Mouse (Mus musculus): ENCODE data around the gene Gtpbp10. TPM values are rescaled to one million over a fixed set of nuclear protein-coding genes. Genes with fewer than 3 reads are reported as not detected.

Gtpbp10 gene
- 36.0 and 40.7 TPM in 2 replicates for polyA plus RNA-seq (2014; fragmentation: Nextera tagmentation; extraction: Ambion mirVana)

DNA sequence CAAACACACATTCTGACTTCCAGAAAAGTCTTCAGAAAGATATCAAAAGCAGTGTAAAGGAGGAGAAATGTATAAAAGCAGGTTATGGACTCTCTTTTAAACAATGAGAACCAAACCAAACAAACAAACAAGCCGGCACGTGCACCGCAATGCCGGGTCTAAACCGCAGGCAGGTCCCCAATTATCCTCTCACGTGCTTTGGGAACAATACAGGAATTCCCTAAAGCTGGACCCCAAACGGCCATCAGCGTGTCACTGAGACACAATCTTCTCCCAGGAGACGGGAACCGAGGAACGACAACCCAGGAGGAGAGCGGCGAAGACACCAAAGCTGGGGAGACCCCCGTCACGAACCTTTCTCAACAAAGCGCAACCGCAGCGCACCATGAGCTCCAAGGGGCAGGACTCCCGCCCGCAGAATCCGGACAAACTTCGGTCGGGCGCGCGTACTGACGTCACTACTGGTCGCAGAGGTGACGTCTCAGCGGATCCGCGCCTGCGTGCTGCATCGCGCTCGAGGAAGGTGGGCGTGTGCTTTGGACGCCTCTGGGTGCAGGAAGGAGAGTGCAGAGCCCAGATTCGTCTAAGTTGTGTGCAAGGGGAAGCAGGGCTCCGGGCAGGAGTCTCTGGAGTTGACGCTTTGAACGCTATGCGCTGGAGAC is at the start of gene Gtpbp10:
Gtpbp10 (minus strand) TSS at position 460 of the 662 bp plus-strand sequence.
- peak within 1 kb of the TSS; percentile 50 for H3K4me3 ChIP-seq (ENCODE audit: low read depth, low read length)
- peak within 1 kb of the TSS; percentile 78 for H3K9ac ChIP-seq (ENCODE audit: low read length)
- H3K27ac ChIP-seq (ENCODE audit: low read depth, low read length): peak within 1 kb of the TSS; percentile 50; the same call in 1 of the 2 replicates
- peaks cover 5% of the 10 kb centered on the region; the same call in 1 of the 2 replicates for H3K36me3 ChIP-seq (ENCODE audit: control insufficient read depth, insufficient read depth, low read length)
- H3K4me1 ChIP-seq (replicated peaks; ENCODE audit: control insufficient read depth, insufficient read depth, low read length): peaks cover 3% of the 10 kb centered on the region; the same call in 1 of the 2 replicates
- ATAC-seq (replicated peaks; ENCODE audit: low FRiP score) (peak; percentile 99), DNase-seq (ENCODE audit: low spot score) (peak; percentile 96)
- no peaks in the 10 kb centered on the region for H3K27me3 ChIP-seq (ENCODE audit: control insufficient read depth, insufficient read depth, low read length)
- peak within 1 kb of the TSS; percentile 51 for H3K4me2 ChIP-seq (ENCODE audit: low read depth, low read length, severe bottlenecking)
- under 1% methylated on average over 43 of the region's 43 CpGs for WGBS
- no peaks in the 10 kb centered on the region for H3K9me3 ChIP-seq (ENCODE audit: control insufficient read depth, low read length)

DNA sequence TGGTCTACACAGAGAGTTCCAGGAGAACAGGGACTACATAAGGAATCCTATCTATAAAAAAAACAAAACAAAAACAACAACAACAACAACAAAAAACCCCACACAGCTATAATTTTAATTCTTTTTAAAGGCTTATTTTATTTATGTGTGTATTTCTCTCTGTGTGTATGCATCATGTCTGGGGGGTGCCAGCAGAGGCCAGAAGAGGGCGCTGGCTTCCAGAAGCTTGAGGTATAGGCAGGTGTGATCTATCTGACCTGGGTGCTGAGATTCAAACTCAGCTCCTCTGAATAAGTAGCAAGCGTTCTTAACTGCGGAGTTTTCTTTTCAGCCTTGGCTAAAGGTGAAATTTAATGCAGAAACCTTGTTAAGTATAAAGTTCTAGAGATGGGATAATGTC is 28.3 kb upstream of the Gtpbp10 start:
- DNase-seq (ENCODE audit: low spot score) (no peak), ATAC-seq (replicated peaks; ENCODE audit: low FRiP score) (no peak)
- Histone ChIP-seq H3K27ac (ENCODE audit: low read depth, low read length) (no peak overlapping the region), H3K9ac (ENCODE audit: low read length) (no peak overlapping the region), H3K4me3 (ENCODE audit: low read depth, low read length) (no peak overlapping the region), H3K36me3 (ENCODE audit: control insufficient read depth, insufficient read depth, low read length) (no peaks in the 10 kb centered on the region), H3K4me1 (replicated peaks; ENCODE audit: control insufficient read depth, insufficient read depth, low read length) (no peaks in the 10 kb centered on the region), H3K4me2 (ENCODE audit: low read depth, low read length, severe bottlenecking) (no peak overlapping the region), H3K27me3 (ENCODE audit: control insufficient read depth, insufficient read depth, low read length) (no peaks in the 10 kb centered on the region), H3K9me3 (ENCODE audit: control insufficient read depth, low read length) (no peaks in the 10 kb centered on the region)
- 87% methylated on average over 3 of the region's 3 CpGs for WGBS

DNA sequence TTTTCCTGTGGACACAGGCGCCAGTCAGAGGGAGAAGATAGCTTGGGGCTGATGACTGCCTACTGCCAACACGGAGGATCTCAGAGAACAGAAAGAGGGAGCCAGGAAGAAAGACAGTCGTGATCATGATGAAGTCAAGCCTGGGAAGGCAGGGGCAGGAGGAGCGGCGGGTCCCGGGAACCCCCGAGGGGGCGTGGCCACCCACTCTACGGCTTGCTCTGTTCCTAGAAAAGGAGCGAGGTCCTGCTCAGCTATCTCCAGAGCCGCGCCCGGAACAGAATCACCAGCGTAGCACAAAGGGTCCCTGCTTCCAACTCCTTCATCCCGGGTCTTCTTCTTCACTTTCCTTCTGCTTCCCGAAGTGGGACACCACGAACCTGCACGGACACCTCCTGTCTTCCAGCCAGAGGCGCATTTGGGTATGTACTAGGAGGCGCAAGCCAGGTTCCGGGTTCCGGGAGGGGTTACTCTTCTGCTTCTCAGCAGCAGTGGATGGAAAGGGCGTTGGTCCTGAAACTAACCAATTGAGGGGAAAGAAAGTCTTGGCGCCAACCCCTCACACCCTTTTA is 14.5 kb upstream of the Gtpbp10 start, which contains the start of gene Gm8773:
Gm8773 (plus strand) TSS at position 51 of the 569 bp plus-strand sequence.
- no peaks in the 10 kb centered on the region for H3K4me1 ChIP-seq (replicated peaks; ENCODE audit: control insufficient read depth, insufficient read depth, low read length)
- H3K27me3 ChIP-seq (ENCODE audit: control insufficient read depth, insufficient read depth, low read length): peaks cover 3% of the 10 kb centered on the region; the same call in 1 of the 2 replicates
- no peaks in the 10 kb centered on the region for H3K36me3 ChIP-seq (ENCODE audit: control insufficient read depth, insufficient read depth, low read length)
- no peak within 1 kb of the TSS for H3K27ac ChIP-seq (ENCODE audit: low read depth, low read length)
- H3K4me2 ChIP-seq (ENCODE audit: low read depth, low read length, severe bottlenecking): peak within 1 kb of the TSS; percentile 67
- peak; percentile 75 for DNase-seq (ENCODE audit: low spot score)
- 2% methylated on average over 24 of the region's 24 CpGs for WGBS
- peak within 1 kb of the TSS; percentile 47 for H3K9ac ChIP-seq (ENCODE audit: low read length)
- peak; percentile 91 for ATAC-seq (replicated peaks; ENCODE audit: low FRiP score)
- peak within 1 kb of the TSS; percentile 42 for H3K4me3 ChIP-seq (ENCODE audit: low read depth, low read length)
- H3K9me3 ChIP-seq (ENCODE audit: control insufficient read depth, low read length): no peaks in the 10 kb centered on the region

- Histone ChIP-seq H3K9me3 (ENCODE audit: control insufficient read depth, low read length) (no peaks in the 10 kb centered on the region), H3K4me2 (ENCODE audit: low read depth, low read length, severe bottlenecking) (no peak overlapping the region), H3K27me3 (ENCODE audit: control insufficient read depth, insufficient read depth, low read length) (no peaks in the 10 kb centered on the region), H3K36me3 (ENCODE audit: control insufficient read depth, insufficient read depth, low read length) (no peaks in the 10 kb centered on the region), H3K4me1 (replicated peaks; ENCODE audit: control insufficient read depth, insufficient read depth, low read length) (peaks cover 3% of the 10 kb centered on the region; the same call in 1 of the 2 replicates), H3K4me3 (ENCODE audit: low read depth, low read length) (no peak overlapping the region), H3K27ac (ENCODE audit: low read depth, low read length) (no peak overlapping the region), H3K9ac (ENCODE audit: low read length) (no peak overlapping the region)
- no peak for DNase-seq (ENCODE audit: low spot score)
- no peak for ATAC-seq (replicated peaks; ENCODE audit: low FRiP score)
- 80% methylated on average over 3 of the region's 3 CpGs for WGBS
Measured at GRCm38 (mm10) chr5:5562435-5562834, 3.1 kb upstream of the Gtpbp10 start.

DNA sequence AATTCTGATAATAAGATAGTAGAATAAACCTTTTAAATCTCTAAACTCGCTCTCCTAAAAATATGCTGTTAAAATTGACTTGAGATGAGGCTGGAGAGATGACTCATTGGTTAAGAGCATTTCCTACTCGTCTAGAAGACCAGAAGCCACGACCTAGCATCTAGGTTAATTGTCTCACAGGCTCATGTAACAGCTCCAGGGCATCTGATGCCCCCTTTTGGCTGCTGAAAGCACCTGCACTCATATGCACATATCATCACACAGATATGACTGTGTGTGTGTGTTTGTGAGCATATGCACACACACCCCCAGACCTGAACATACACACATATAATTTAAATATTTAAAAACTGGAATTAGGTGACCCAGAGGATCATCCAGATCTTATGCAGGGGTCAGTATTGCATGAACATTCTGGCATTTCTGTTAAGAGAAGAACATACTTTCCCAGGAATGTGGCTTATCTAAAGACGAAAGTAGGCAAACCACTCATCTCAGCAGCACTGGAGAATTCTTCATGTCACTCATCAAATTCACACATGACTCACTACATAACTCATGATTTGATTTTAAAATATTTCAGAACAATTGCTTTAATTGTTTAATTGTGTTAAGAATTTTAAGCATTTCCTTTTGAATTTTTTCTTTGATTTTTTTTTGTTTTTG is 1.8 kb upstream of the Gtpbp10 start:
- Histone ChIP-seq H3K9me3 (ENCODE audit: control insufficient read depth, low read length) (no peaks in the 10 kb centered on the region), H3K4me1 (replicated peaks; ENCODE audit: control insufficient read depth, insufficient read depth, low read length) (peaks cover 3% of the 10 kb centered on the region; the same call in 1 of the 2 replicates), H3K9ac (ENCODE audit: low read length) (no peak overlapping the region), H3K4me2 (ENCODE audit: low read depth, low read length, severe bottlenecking) (no peak overlapping the region), H3K36me3 (ENCODE audit: control insufficient read depth, insufficient read depth, low read length) (no peaks in the 10 kb centered on the region), H3K27me3 (ENCODE audit: control insufficient read depth, insufficient read depth, low read length) (no peaks in the 10 kb centered on the region), H3K4me3 (ENCODE audit: low read depth, low read length) (no peak overlapping the region), H3K27ac (ENCODE audit: low read depth, low read length) (no peak overlapping the region)
- no peak for ATAC-seq (replicated peaks; ENCODE audit: low FRiP score)
- WGBS: 78% methylated on average over 4 of the region's 4 CpGs
- DNase-seq (ENCODE audit: low spot score): no peak

DNA sequence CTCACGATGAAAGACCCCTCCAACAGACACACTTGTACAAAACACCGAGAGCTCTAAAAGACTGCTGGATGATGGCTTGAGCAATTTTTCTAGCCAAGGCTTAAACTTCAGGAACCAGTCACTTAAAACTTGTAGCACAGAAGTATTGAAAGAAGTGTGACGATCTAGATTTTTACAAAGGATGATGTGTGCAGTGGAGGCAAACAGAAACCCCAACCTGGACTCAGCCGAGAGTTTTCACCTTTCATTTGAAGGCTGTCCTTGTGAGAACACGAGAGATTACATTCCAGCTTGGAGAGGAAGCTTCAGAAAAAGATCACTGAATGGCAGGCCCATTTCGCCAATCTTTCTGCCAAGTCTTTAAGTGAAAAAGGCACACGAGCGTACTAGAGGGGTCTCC is 460 bp upstream of the Gtpbp10 start:
- peaks cover under 1% of the 10 kb centered on the region; the same call in 1 of the 2 replicates for H3K36me3 ChIP-seq (ENCODE audit: control insufficient read depth, insufficient read depth, low read length)
- H3K9ac ChIP-seq (ENCODE audit: low read length): peak overlapping the region; percentile 78
- no peak for DNase-seq (ENCODE audit: low spot score)
- H3K27me3 ChIP-seq (ENCODE audit: control insufficient read depth, insufficient read depth, low read length): no peaks in the 10 kb centered on the region
- WGBS: 42% methylated on average over 8 of the region's 8 CpGs
- H3K9me3 ChIP-seq (ENCODE audit: control insufficient read depth, low read length): no peaks in the 10 kb centered on the region
- H3K4me3 ChIP-seq (ENCODE audit: low read depth, low read length): peak overlapping the region; percentile 50
- peak overlapping the region; percentile 51 for H3K4me2 ChIP-seq (ENCODE audit: low read depth, low read length, severe bottlenecking)
- no peak for ATAC-seq (replicated peaks; ENCODE audit: low FRiP score)
- peaks cover 3% of the 10 kb centered on the region; the same call in 1 of the 2 replicates for H3K4me1 ChIP-seq (replicated peaks; ENCODE audit: control insufficient read depth, insufficient read depth, low read length)
- H3K27ac ChIP-seq (ENCODE audit: low read depth, low read length): no peak overlapping the region

DNA sequence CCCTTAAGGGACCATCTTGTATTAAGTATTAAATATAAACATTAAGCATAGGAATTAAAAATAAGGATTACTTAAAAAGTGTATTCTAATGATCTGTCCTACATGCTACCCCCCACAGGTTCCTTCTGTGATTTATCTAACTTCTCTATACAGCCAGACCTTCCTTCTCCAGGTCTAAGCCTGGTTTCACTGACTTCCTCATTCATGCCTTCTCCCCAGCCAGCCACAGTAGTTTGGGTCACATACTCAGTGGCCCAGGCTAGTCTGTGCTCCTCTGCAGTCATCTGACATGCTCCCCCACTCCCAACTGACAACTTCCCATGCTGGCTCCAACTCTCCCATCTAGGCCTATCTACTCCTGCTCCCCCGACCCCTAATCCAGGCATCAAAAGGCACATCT is 8.2 kb downstream of the Gtpbp10 start:
- Histone ChIP-seq H3K4me1 (replicated peaks; ENCODE audit: control insufficient read depth, insufficient read depth, low read length) (no peaks in the 10 kb centered on the region), H3K4me3 (ENCODE audit: low read depth, low read length) (no peak overlapping the region), H3K9me3 (ENCODE audit: control insufficient read depth, low read length) (no peaks in the 10 kb centered on the region), H3K27ac (ENCODE audit: low read depth, low read length) (no peak overlapping the region), H3K27me3 (ENCODE audit: control insufficient read depth, insufficient read depth, low read length) (no peaks in the 10 kb centered on the region), H3K9ac (ENCODE audit: low read length) (no peak overlapping the region), H3K36me3 (ENCODE audit: control insufficient read depth, insufficient read depth, low read length) (peaks cover 9% of the 10 kb centered on the region; the same call in 1 of the 2 replicates), H3K4me2 (ENCODE audit: low read depth, low read length, severe bottlenecking) (no peak overlapping the region)
- DNase-seq (ENCODE audit: low spot score) (no peak), ATAC-seq (replicated peaks; ENCODE audit: low FRiP score) (no peak)
- 95% methylated on average over 1 of the region's 1 CpGs for WGBS

GRCm38 (mm10) chr5:5540385-5540784 is 19.0 kb downstream of the Gtpbp10 start:
- WGBS: 56% methylated on average over 3 of the region's 3 CpGs
- no peaks in the 10 kb centered on the region for H3K4me1 ChIP-seq (replicated peaks; ENCODE audit: control insufficient read depth, insufficient read depth, low read length)
- no peaks in the 10 kb centered on the region for H3K27me3 ChIP-seq (ENCODE audit: control insufficient read depth, insufficient read depth, low read length)
- DNase-seq (ENCODE audit: low spot score) (no peak), ATAC-seq (replicated peaks; ENCODE audit: low FRiP score) (no peak)
- no peak overlapping the region for H3K4me2 ChIP-seq (ENCODE audit: low read depth, low read length, severe bottlenecking)
- no peak overlapping the region for H3K27ac ChIP-seq (ENCODE audit: low read depth, low read length)
- peaks cover 5% of the 10 kb centered on the region; the same call in 1 of the 2 replicates for H3K36me3 ChIP-seq (ENCODE audit: control insufficient read depth, insufficient read depth, low read length)
- no peaks in the 10 kb centered on the region for H3K9me3 ChIP-seq (ENCODE audit: control insufficient read depth, low read length)
- no peak overlapping the region for H3K4me3 ChIP-seq (ENCODE audit: low read depth, low read length)
- H3K9ac ChIP-seq (ENCODE audit: low read length): no peak overlapping the region

Measured in forebrain, embryonic 11.5 days (tissue).